Mouse (Mus musculus) lung, adult 2 months (tissue): ENCODE measurements around the gene Gosr2. TPM values are rescaled to one million over a fixed set of nuclear protein-coding genes. Genes with fewer than 3 reads are reported as not detected.

Experiments used
- DNase-seq: peaks from one replicate; pipeline ENCODE4 v3.0.0; 2022
- H3K4me1 ChIP-seq: fragments of 200-500 bp; 2 replicates; pipeline ENCODE4 v1.6.1; 2011; ENCODE audit warnings: low read length; ENCODE audit not compliant: control insufficient read depth, insufficient read depth
- H3K4me3 ChIP-seq: fragments of 200-500 bp; replicated peaks from 2 replicates; pipeline ENCODE3; 2011; ENCODE audit warnings: low read depth, mild to moderate bottlenecking, control low read depth, low read length; ENCODE audit errors: extremely low read depth
- CTCF ChIP-seq: fragments of 200-500 bp; IDR thresholded peaks from 2 replicates; pipeline ENCODE4 v1.5.1; 2011; ENCODE audit warnings: mild to moderate bottlenecking, low read length, control low read depth; ENCODE audit not compliant: insufficient read depth
- POLR2A ChIP-seq: fragments of 200-500 bp; IDR thresholded peaks from 2 replicates; pipeline ENCODE4 v1.6.1; 2011; ENCODE audit warnings: low read depth, mild to moderate bottlenecking, control low read depth, low read length, borderline replicate concordance; ENCODE audit errors: extremely low read depth
- WGBS: fragments of 180-500 bp; shearing (Covaris S2); methylation state at CpG from one replicate; pipeline ENCODE4 v1.1.7; 2018; 5-methylcytosine and 5-hydroxymethylcytosine counted together
- polyA plus RNA-seq: library from polyadenylated mRNA; depleted of rRNA; stranded (reverse); fragments of >200 nt; gene quantifications from 2 replicates; pipeline ENCODE4 v1.2.3, GENCODE M21; 2012; rRNA removed

Gene Gosr2
- 60.4 and 78.2 TPM in 2 replicates for polyA plus RNA-seq

- Histone ChIP-seq H3K4me3 (peak within 1 kb of the TSS; percentile 90), H3K4me1 (peaks cover 5% of the 10 kb centered on the region; the same call in 1 of the 2 replicates)
- under 1% methylated on average over 57 of the region's 57 CpGs for WGBS
- TF ChIP-seq CTCF (no peak), POLR2A (peak; percentile 86; the same call in 1 of the 2 replicates)
- peak; percentile 91 for DNase-seq
Measured at GRCm38 (mm10) chr11:103697565-103698176, at the start of gene Gosr2. Gosr2 (minus strand) TSS chr11:103697898.

- Histone ChIP-seq H3K4me1 (no peaks in the 10 kb centered on the region), H3K4me3 (no peak overlapping the region)
- no peak for DNase-seq
- WGBS: 60% methylated on average over 19 of the region's 19 CpGs
- TF ChIP-seq CTCF: no peak
- no peak for TF ChIP-seq POLR2A
Measured at GRCm38 (mm10) chr11:103735046-103735781, 37.5 kb upstream of the Gosr2 start.

DNA sequence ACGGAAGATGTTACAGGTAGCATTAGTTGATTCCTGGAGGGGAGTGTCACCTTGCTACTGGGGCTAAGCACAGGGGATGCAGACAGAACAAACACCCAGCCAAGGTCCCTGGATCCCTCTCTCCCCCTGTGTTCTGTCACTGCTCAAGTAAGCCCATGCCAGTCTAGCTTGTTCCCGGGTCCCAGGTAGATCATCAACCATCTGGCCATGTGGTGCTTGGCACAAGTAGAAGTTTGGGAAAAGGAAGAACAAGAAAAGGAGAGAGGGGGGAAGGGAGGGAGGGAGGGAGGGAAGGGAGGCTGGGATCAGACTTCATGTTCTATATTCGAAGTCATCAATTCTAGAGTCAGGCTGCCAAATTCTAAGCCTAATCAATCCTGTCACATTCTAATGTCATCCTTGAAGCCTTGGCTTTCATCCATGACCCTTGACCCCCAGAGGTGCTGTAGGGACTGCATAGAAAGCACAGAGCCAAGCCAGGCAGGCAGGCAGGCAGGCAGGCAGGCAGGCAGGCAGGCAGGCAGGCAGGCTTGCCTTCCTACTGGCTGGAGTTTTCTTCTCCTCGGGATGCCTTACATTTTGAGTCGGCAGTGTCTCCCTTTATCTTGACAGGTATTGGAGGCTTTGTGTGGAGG lies 36.8 kb upstream of the Gosr2 start:
- no peak for DNase-seq
- TF ChIP-seq POLR2A: no peak
- TF ChIP-seq CTCF: no peak
- Histone ChIP-seq H3K4me1 (no peaks in the 10 kb centered on the region), H3K4me3 (no peak overlapping the region)
- 46% methylated on average over 5 of the region's 5 CpGs for WGBS

DNA sequence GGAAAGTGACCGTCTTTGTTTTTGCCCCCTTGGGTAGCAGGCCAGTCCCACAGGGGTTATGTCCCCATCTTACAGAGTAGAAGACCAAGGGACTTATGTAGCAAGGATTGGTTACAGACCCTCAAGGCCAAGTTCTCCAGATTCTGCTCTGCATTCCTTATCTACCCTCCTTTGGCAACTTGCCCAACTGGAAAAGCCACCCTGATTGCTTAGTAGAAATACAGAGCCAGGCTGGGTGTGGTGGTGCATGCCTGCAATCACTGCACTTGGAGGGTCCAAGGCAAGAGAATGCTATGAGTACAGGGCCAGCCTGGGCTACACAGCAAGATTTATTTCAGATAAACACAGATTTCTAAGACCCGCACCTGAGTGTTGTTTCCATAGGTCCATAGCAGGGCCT lies 36.3 kb upstream of the Gosr2 start:
- no peak for DNase-seq
- 78% methylated on average over 2 of the region's 2 CpGs for WGBS
- TF ChIP-seq CTCF (no peak), POLR2A (no peak)
- Histone ChIP-seq H3K4me3 (no peak overlapping the region), H3K4me1 (no peaks in the 10 kb centered on the region)

GRCm38 (mm10) chr11:103733069-103733468 lies 35.4 kb upstream of the Gosr2 start:
- 68% methylated on average over 4 of the region's 4 CpGs for WGBS
- no peak for DNase-seq
- H3K4me1 ChIP-seq: no peaks in the 10 kb centered on the region
- TF ChIP-seq POLR2A: no peak
- no peak for TF ChIP-seq CTCF
- no peak overlapping the region for H3K4me3 ChIP-seq

DNA sequence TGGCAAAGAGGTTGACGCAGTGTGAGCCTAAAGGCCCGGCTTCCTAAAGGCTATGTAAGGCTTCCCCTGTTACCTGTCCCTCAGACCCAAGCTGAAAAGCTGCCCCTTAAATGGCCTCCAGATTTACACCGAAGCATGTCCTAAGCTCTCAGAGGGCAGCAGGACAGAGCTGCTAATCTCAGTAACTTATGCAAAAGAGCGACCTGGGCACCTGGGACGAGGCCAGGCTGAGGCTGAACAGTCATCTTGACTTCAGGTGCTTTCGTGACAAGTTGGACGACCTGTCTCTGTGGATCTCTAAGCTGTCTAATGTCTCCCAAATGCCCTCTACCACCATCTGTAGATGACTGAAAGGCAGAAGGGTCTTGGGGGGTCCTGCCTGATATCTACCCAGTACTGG lies 34.6 kb upstream of the Gosr2 start:
- WGBS: 86% methylated on average over 7 of the region's 7 CpGs
- DNase-seq: no peak
- H3K4me1 ChIP-seq: no peaks in the 10 kb centered on the region
- no peak for TF ChIP-seq POLR2A
- no peak for TF ChIP-seq CTCF
- H3K4me3 ChIP-seq: no peak overlapping the region

GRCm38 (mm10) chr11:103731594-103731993 lies 33.9 kb upstream of the Gosr2 start:
- 67% methylated on average over 9 of the region's 9 CpGs for WGBS
- DNase-seq: no peak
- no peak for TF ChIP-seq POLR2A
- TF ChIP-seq CTCF: no peak
- H3K4me1 ChIP-seq: no peaks in the 10 kb centered on the region
- H3K4me3 ChIP-seq: no peak overlapping the region

DNA sequence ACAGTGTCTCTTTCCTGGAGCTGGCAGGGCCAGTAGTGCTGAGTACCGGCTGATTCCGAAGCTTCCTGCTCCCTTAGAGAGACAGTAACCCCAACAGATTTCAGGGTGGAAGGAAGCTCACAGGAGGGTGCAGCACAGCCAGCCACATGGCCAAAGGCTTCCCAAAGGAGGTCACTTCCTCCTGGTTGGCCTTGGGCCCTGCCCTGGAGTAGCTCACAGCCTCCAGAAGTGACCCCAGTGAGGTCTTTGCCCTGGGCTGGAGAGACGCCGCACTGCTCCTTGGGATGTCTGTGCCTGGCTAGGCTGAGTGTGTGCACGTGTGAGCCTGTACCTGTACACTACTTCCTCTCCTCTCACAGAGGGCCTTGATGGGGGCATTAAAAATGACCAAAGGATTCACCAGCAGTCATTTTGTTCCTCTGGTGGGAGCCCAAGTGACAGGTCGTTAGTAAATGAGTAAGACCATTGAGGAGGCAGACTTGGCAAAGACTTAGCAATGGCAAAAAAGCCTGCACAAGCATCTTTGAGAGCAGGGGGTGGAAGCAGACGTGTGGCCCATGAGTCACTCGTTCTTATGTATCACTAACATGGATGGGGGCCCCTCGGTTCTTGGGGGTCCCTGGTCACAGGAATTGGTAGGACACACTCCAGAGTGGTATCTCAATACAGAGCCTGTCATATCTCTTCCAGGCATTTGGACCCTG lies 31.7 kb upstream of the Gosr2 start:
- TF ChIP-seq CTCF: no peak
- TF ChIP-seq POLR2A: no peak
- Histone ChIP-seq H3K4me1 (no peaks in the 10 kb centered on the region), H3K4me3 (no peak overlapping the region)
- no peak for DNase-seq
- WGBS: 61% methylated on average over 9 of the region's 9 CpGs

DNA sequence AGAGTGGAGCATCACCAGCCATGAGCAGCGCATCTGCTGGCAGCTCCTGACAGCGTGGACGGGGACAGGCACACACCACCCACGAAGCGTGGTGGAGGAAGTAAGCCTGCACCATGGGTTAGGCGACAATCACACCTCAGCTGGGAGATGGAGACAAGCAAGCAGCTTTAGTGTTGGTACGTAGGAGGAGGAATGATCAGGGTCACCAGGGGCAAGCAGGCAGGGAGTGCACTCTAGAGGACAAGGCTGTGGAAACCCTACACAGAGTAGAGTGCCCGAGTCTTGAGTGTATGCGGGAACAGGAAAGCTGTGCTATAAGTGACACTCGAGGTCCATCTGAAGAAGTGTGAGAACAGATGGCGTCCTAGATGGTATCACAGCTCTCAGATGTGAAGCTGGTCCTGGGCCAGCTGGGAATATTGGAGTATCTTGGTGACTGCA lies 26.7 kb upstream of the Gosr2 start:
- H3K4me1 ChIP-seq: no peaks in the 10 kb centered on the region; the same call in 1 of the 2 replicates
- TF ChIP-seq CTCF: no peak
- TF ChIP-seq POLR2A: no peak
- no peak for DNase-seq
- no peak overlapping the region for H3K4me3 ChIP-seq
- WGBS: 63% methylated on average over 11 of the region's 11 CpGs
